Mouse (Mus musculus) heart, adult 2 months (tissue): ENCODE data around the gene Gm16440. TPM values are rescaled to one million over a fixed set of nuclear protein-coding genes. Genes with fewer than 3 reads are reported as not detected.
A peak's percentile ranks its signal among the peaks of the same experiment; 100 is the strongest.
"Not testable (repeated sequence)": the region's sequence is repeated elsewhere in the genome, so short reads cannot be mapped to it uniquely, and the experiment has no call there.

Source experiments
- DNase-seq, 2 experiments: peaks; one replicate each; pipeline ENCODE4 v3.0.0; 2021
- H3K27ac ChIP-seq: fragments of 200-600 bp; 2 replicates; pipeline ENCODE4 v1.8.1; 2022
- H3K27me3 ChIP-seq: fragments of 200-500 bp; 2 replicates; pipeline ENCODE4 v1.6.1; 2012; ENCODE audit warnings: mild to moderate bottlenecking, low read length, inconsistent platforms, mixed read lengths; ENCODE audit not compliant: control insufficient read depth, insufficient read depth
- H3K36me3 ChIP-seq: fragments of 200-500 bp; 2 replicates; pipeline ENCODE4 v1.6.1; 2012; ENCODE audit warnings: low read length, inconsistent platforms; ENCODE audit not compliant: control insufficient read depth, insufficient read depth
- H3K4me1 ChIP-seq: fragments of 200-500 bp; 2 replicates; pipeline ENCODE4 v1.6.1; 2011; ENCODE audit warnings: low read length; ENCODE audit not compliant: control insufficient read depth, insufficient read depth
- H3K4me3 ChIP-seq: fragments of 200-600 bp; 2 replicates; pipeline ENCODE4 v1.8.1; 2022
- H3K79me2 ChIP-seq: fragments of 200-500 bp; replicated peaks from 2 replicates; pipeline ENCODE4 v1.6.1; 2012; ENCODE audit warnings: mild to moderate bottlenecking, inconsistent platforms, low read length, moderate library complexity, mixed read lengths; ENCODE audit not compliant: control insufficient read depth, insufficient read depth
- H3K9ac ChIP-seq: fragments of 200-500 bp; 2 replicates; pipeline ENCODE4 v1.6.1; 2012; ENCODE audit warnings: low read depth, mild to moderate bottlenecking, control low read depth, inconsistent platforms, low read length, mixed read lengths
- WGBS: fragments of 180-500 bp; shearing (Covaris S2); methylation state at CpG from one replicate; pipeline ENCODE4 v1.1.7; 2018; 5-methylcytosine and 5-hydroxymethylcytosine counted together
- intact Hi-C: fragments of 180-260 bp; cut with DNase I; formaldehyde crosslinking; loops from one replicate; pipeline ENCODE4 v1.15.1; 2025
- long read RNA-seq: library from polyadenylated mRNA; stranded (forward); transcript quantifications from one replicate; pipeline ENCODE4 v2.0.0, GENCODE M21; 2021
- polyA plus RNA-seq: library from polyadenylated mRNA; depleted of rRNA; stranded (reverse); fragments of >200 nt; gene quantifications from 2 replicates; pipeline ENCODE4 v1.2.3, GENCODE M21; 2012; rRNA removed
- total RNA-seq, 2 experiments: library from RNA; stranded (reverse); gene quantifications; 2 replicates each; pipeline ENCODE4 v1.2.3; 2021

Gene Gm16440
- total RNA-seq (not detected), polyA plus RNA-seq (not detected in 2 replicates)
- long read RNA-seq = 0 reads

DNA sequence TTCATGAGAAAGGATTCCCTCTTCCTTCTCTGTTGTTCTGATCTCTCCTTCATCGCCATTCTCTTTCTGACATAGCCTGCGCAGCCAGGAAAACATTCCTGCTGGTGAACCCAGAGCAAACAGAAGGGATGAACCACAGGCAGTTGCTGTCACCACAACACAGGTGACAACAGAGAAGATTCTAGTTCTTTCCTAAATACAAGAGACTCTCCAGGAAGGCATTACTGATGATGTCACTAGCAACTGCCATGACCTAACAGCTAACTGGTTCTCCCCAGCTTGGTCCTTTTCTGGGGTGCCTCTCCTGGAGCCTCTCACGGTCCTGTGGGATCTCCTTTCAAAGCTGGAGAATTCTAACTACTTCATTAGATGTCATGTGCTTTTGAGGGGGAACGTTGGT, at the start of gene Gm16440:
Gm16440 (minus strand) TSS at position 101 of the 400 bp plus-strand sequence.
- DNase-seq, H3K4me1 ChIP-seq, H3K36me3 ChIP-seq, H3K4me3 ChIP-seq, H3K27ac ChIP-seq, intact Hi-C loops, H3K79me2 ChIP-seq, H3K27me3 ChIP-seq, H3K9ac ChIP-seq: not testable (repeated sequence)
- WGBS = 68% methylated on average over 2 of the region's 4 CpGs

- H3K36me3 ChIP-seq, H3K27ac ChIP-seq, intact Hi-C loops, H3K4me1 ChIP-seq, H3K9ac ChIP-seq, H3K4me3 ChIP-seq, H3K79me2 ChIP-seq, H3K27me3 ChIP-seq: not testable (repeated sequence)
- peak; percentile 65 for DNase-seq
- WGBS = 8% methylated on average over 26 of the region's 42 CpGs
Measured at GRCm38 (mm10) chr14:6426766-6427165, 36.6 kb upstream of the Gm16440 start.

GRCm38 (mm10) chr14:6426353-6426752, 36.2 kb upstream of the Gm16440 start:
- DNase-seq, intact Hi-C loops, H3K4me3 ChIP-seq, H3K9ac ChIP-seq, H3K4me1 ChIP-seq, H3K27ac ChIP-seq, H3K36me3 ChIP-seq, H3K27me3 ChIP-seq, H3K79me2 ChIP-seq: not testable (repeated sequence)
- WGBS = 27% methylated on average over 22 of the region's 22 CpGs

GRCm38 (mm10) chr14:6412382-6412781, 22.3 kb upstream of the Gm16440 start, which contains the start of gene Gm3591:
TSS of gene Gm3591 (minus strand) at chr14:6412482.
- H3K27me3 ChIP-seq, H3K36me3 ChIP-seq, H3K4me1 ChIP-seq, intact Hi-C loops, H3K27ac ChIP-seq, H3K4me3 ChIP-seq, H3K79me2 ChIP-seq, DNase-seq, H3K9ac ChIP-seq: not testable (repeated sequence)
- no CpG with 5 or more reads among the region's 2 CpGs for WGBS

GRCm38 (mm10) chr14:6343578-6343977, 46.5 kb downstream of the Gm16440 start, which contains the start of gene Gm3618:
TSS of gene Gm3618 (minus strand) at chr14:6343678.
- H3K27ac ChIP-seq, H3K36me3 ChIP-seq, DNase-seq, H3K27me3 ChIP-seq, H3K4me3 ChIP-seq, H3K4me1 ChIP-seq, H3K9ac ChIP-seq, H3K79me2 ChIP-seq, intact Hi-C loops: not testable (repeated sequence)
- WGBS = no CpG with 5 or more reads among the region's 10 CpGs

Other genes starting within 250 kb of the Gm16440 start
- under 1 TPM in 1 of 2 experiments, not detected in 1; 0.14 TPM for gene Gm21560, start 171.0 kb downstream of the Gm16440 start, total RNA-seq
- gene Gm21560, start 171.0 kb downstream of the Gm16440 start, polyA plus RNA-seq = not detected in 2 replicates
- gene Gm3411, start 103.1 kb downstream of the Gm16440 start, total RNA-seq = not detected
- gene Gm3411, start 103.1 kb downstream of the Gm16440 start, polyA plus RNA-seq = 0.20 and 1.6 TPM in 2 replicates
- not detected for gene Gm21103, start 85.5 kb downstream of the Gm16440 start, total RNA-seq
- not detected in 2 replicates for gene Gm21103, start 85.5 kb downstream of the Gm16440 start, polyA plus RNA-seq
- gene Gm3618, start 46.6 kb downstream of the Gm16440 start, total RNA-seq = not detected
- not detected in 2 replicates for gene Gm3618, start 46.6 kb downstream of the Gm16440 start, polyA plus RNA-seq
- gene Gm3591, start 22.2 kb upstream of the Gm16440 start, total RNA-seq = under 1 TPM in 1 of 2 experiments, not detected in 1; 0.60 TPM
- gene Gm3591, start 22.2 kb upstream of the Gm16440 start, polyA plus RNA-seq = 0.29 and 0.90 TPM in 2 replicates
- gene Gm3594, start 54.3 kb upstream of the Gm16440 start, total RNA-seq = not detected
- gene Gm3594, start 54.3 kb upstream of the Gm16440 start, polyA plus RNA-seq = not detected in 2 replicates
- gene Gm8356, start 147.0 kb upstream of the Gm16440 start, total RNA-seq = not detected
- not detected in 2 replicates for gene Gm8356, start 147.0 kb upstream of the Gm16440 start, polyA plus RNA-seq
- gene Gm3629, start 200.3 kb upstream of the Gm16440 start, total RNA-seq = under 1 TPM in 1 of 2 experiments, not detected in 1; 0.25 TPM
- not detected in 2 replicates for gene Gm3629, start 200.3 kb upstream of the Gm16440 start, polyA plus RNA-seq
- gene Gm3460, start 232.1 kb upstream of the Gm16440 start, total RNA-seq = not detected
- not detected in 2 replicates for gene Gm3460, start 232.1 kb upstream of the Gm16440 start, polyA plus RNA-seq